Mouse (Mus musculus): ENCODE results near the gene Rsph3a. TPM values are rescaled to one million over a fixed set of nuclear protein-coding genes. Genes with fewer than 3 reads are reported as not detected.
"Not testable (repeated sequence)": the region's sequence is repeated elsewhere in the genome, so short reads cannot be mapped to it uniquely, and the experiment has no call there.

Gene Rsph3a
- total RNA-seq, 2 experiments from 2014 or later: 36.1 to 38.6 TPM

- intact Hi-C loops (cut with DNase I): loop anchor here (5.0 kb wide), 1 partner anchor 61 kb away; no protein-coding TSS in a partner anchor
- peak; percentile 65 to 79 for DNase-seq
Observed at GRCm38 (mm10) chr17:7927582-7928535, 17.6 kb upstream of the Rsph3a start.

DNA sequence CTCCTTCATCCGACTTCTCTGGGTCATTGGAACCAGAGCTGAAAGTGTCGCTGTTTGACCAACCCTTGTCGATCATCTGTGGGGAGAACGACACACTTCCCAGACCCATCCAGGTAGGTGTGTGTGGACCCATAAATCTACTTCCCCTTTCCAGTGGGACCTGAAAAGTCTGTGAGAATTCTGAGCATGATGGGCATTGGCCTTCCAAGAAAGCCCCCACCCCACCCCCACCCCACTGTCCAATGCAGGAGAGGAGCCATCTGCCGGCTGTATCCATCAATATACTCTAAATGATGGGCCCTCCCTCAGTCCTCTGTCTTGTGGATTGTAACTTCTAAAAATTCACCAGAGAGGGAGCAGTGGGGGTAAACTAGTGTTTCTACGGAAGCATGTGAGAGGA lies 16.8 kb upstream of the Rsph3a start:
- intact Hi-C loops (cut with DNase I): loop anchor here (5.0 kb wide), 1 partner anchor 61 kb away; no protein-coding TSS in a partner anchor
- no peak for DNase-seq

DNA sequence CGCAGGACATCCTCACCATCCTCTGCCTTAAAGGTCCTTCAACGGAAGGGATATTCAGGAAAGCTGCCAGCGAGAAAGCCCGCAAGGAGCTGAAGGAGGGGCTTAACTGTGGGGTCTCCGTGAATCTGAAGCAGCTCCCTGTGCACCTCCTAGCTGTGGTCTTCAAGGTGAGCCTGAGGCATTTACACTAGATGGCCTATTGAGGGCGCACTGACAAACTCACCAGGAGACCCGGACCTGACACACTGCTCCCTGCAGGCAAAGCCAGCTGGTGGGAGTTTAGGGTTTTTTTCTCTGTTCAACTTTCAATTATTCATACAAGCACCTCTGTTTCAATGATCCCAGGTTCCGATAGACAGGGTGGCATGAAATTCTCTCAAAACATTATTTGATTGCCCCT lies 16.1 kb upstream of the Rsph3a start:
- no peak for DNase-seq
- intact Hi-C loops (cut with DNase I): loop anchor here (5.0 kb wide), 1 partner anchor 62 kb away; no protein-coding TSS in a partner anchor

DNA sequence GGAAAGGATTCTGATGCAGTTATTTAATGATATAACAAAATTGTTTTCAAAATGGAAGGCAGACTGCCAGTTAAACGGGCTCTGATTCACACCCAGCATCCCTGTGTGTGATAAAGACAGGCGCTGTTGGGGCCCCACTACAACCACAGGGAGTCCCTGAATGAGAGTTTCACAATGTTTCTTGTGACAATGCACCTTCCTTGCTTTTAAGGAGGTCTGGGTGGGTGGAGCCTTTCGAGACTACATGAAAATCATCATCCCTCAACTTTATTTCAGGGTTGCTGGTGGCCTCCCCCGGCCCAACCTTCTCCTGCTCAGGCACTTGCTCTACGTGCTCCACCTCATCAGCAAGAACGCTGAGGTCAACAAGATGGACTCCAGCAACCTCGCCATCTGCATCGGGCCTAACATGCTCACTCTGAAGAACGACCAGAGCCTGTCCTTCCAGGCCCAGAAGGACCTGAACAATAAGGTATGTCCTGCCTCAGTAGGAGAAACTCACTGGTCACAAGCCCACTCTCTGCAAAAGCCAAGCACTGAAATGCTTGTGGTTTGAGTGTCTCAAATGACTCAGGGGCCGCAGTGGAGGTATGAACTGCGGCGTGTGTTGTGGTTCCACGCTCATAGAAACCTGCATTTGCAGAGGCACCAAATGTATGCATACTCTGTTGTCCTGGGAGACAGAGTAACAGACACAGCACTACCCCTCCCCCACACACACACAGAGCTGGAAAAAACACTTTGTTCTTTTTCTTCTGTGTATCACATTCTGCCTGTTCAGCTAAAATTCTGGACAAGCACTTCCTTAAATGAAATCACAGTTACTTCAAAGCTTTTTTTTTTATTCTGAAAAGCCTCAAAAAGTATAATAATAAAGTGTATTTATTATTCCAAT lies 14.1 kb upstream of the Rsph3a start:
- DNase-seq: no peak
- intact Hi-C loops (cut with DNase I): no loop called here

GRCm38 (mm10) chr17:7932121-7932520 lies 13.3 kb upstream of the Rsph3a start:
- DNase-seq; intact Hi-C loops (cut with DNase I): not testable (repeated sequence)

DNA sequence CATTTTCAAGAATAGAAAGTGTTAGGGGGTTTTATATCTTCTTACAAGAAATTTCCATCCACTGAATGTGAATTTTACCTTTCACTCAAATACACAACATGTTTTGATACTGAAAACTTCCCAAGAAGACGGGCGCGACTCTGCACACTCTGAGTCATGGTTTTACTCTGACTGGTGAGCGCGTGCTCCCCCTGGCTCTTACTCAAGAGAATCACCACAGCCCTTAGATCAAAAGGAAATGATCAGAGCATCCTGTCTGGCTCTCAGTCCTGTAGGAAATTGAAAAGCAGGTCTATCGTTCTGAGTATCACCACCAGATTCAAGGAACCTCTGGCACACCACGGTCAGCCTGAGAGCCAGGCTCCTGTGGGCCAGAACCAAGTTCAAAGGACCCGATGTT lies 5.8 kb upstream of the Rsph3a start:
- DNase-seq: peak; percentile 29 to 30
- intact Hi-C loops (cut with DNase I): loop anchor here (2.0 kb wide), 1 partner anchor 71 kb away; no protein-coding TSS in a partner anchor

- DNase-seq; intact Hi-C loops (cut with DNase I): not testable (repeated sequence)
Observed at GRCm38 (mm10) chr17:7946053-7946627, 726 bp downstream of the Rsph3a start.

- intact Hi-C loops (cut with DNase I); DNase-seq: not testable (repeated sequence)
Observed at GRCm38 (mm10) chr17:7951333-7951732, 5.9 kb downstream of the Rsph3a start.

GRCm38 (mm10) chr17:7957242-7957641 lies 11.8 kb downstream of the Rsph3a start:
- DNase-seq; intact Hi-C loops (cut with DNase I): not testable (repeated sequence)

DNA sequence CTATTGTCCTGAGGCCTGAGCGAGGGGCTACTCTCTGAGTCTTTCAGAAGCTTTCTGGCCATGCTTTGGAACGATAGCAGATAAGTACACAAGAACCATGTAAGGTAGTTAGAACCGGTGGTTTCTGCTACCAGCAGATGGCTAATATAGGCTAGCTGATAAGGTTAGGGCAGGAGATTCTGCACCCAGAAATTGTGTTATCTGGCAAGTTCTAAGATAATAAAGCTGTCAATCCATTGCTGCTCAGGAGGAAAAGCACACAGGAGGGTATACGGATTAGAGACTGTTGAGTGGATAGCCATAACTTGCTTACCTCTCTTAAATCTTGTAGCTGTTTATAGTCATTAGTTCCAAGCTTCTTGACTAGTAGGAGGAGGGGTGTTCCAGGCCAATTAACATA lies 17.9 kb downstream of the Rsph3a start:
- DNase-seq; intact Hi-C loops (cut with DNase I): not testable (repeated sequence)

- DNase-seq; intact Hi-C loops (cut with DNase I): not testable (repeated sequence)
Observed at GRCm38 (mm10) chr17:7964398-7964797, 19.0 kb downstream of the Rsph3a start.

DNA sequence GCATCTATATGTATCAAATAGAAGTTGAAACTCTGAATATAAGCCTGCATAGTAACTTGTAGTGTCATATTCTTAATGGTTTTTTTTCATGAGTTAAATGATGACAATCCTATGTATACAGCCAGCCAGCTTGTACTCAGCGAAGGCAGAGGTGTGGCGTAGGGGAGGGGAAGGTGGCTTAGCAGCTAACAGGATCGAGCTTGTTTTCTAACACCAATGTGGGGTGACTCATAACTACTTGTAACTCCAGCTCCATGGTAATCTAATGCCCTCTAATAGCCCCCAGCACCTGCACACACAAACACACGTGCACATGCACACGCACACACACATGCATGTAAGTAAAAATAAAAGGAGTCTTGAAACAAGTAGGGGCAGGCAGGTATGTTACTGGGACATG lies 23.1 kb downstream of the Rsph3a start:
- intact Hi-C loops (cut with DNase I); DNase-seq: not testable (repeated sequence)

GRCm38 (mm10) chr17:7969782-7970181 lies 24.4 kb downstream of the Rsph3a start:
- DNase-seq; intact Hi-C loops (cut with DNase I): not testable (repeated sequence)

DNA sequence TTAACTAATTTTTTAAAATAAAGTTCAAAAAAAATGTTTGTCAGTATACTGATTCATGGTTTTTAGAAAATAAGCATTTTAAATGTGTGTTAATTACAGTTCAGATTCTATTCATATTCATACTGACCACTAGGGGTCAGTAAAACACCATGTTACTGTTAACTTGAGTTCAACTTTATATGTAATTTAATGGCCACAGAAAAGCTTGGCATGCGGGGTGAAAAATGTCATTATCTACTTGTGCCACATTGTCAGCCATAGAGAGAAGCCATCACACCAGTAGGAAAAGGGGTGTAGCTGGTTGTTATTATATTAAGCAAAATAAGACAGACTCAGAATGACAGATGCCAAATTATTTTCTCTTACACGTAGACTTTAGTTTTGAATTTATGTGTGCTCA lies 38.1 kb downstream of the Rsph3a start:
- intact Hi-C loops (cut with DNase I); DNase-seq: not testable (repeated sequence)

DNA sequence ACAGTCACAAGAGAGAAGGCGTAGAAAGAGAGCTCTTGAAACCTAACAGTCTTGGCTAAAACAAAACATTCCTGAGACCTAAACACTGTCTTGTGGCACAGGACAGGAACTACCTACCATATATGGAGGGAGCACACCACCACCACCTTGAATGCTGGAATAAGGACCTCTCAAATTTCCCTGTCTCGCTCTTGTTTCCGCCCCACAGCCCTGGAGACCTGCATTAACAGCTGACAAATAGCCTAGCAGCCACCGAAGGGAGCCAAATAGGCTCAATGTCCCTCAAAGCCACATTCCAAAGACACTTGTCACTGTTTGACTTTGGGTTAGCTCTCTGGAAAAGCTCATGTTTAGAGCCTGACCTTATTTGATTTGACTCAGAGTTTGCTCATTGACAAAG lies 40.2 kb downstream of the Rsph3a start:
- intact Hi-C loops (cut with DNase I); DNase-seq: not testable (repeated sequence)

DNA sequence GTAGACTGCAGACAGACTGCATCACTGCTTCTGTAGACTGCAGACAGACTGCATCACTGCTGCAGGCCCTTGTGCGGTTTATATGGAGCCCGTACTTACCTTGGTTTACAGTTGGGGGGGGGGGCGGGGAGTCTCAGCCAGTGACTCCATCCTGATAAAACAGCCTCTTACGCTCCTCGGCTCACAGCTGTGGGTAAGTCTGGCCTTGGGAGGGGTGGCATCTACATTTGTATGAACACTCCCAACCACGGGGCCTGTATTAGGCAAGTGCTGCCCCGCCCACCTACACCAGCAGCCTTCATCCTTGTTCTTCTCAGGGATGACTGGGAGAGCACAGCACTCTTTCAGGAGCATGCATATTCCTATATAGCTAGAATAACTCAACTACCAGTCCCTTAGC lies 41.6 kb downstream of the Rsph3a start:
- intact Hi-C loops (cut with DNase I); DNase-seq: not testable (repeated sequence)

DNA sequence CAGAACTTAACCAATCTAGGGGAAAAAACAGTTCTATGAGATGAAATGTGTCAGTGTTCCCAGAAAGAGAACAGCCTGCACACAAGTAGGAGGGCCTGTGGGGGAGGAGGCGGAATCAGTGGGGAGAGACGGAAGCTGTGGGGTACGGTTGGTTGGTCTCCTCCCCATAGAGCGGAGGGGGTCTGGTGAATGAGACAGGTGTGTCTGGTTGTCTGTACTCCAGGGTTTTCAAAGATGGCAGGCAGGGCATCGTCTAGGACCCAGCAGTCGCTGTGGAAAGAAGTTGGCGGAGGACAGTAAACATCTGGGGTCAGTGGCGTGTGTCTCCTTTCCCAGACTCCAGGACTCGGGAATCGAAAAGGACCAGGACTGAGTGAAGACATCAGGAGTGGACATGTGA lies 57.8 kb downstream of the Rsph3a start:
- DNase-seq; intact Hi-C loops (cut with DNase I): not testable (repeated sequence)

GRCm38 (mm10) chr17:8006771-8007170 lies 61.4 kb downstream of the Rsph3a start:
- intact Hi-C loops (cut with DNase I); DNase-seq: not testable (repeated sequence)

- intact Hi-C loops (cut with DNase I); DNase-seq: not testable (repeated sequence)
Observed at GRCm38 (mm10) chr17:8009565-8009964, 64.2 kb downstream of the Rsph3a start.

GRCm38 (mm10) chr17:8013974-8014373 lies 68.6 kb downstream of the Rsph3a start:
- intact Hi-C loops (cut with DNase I); DNase-seq: not testable (repeated sequence)

Measured in heart, postnatal 14 days (tissue).